ENCODE assay signal across 10 mouse cellular contexts in genomic region chr3:101653446-101653845, GRCm38 (mm10). TPM values are rescaled to one million over a fixed set of nuclear protein-coding genes. Genes with fewer than 3 reads are reported as not detected.
A peak's percentile ranks its signal among the peaks of the same experiment; 100 is the strongest.
DNase-seq lines count a peak whose midpoint lies in the region; ATAC-seq and TF ChIP-seq lines count a peak whose summit lies in the region.
"Had no signal": no experiment of that assay in that cellular context is flagged by ENCODE, and none has a peak within 500 bp of the region (broad histone marks: within the 10 kb centered on the region; RNA-seq: fewer than 3 reads in every experiment).

No protein-coding gene starts in this region.

- TF ChIP-seq EP300 in heart, adult 2 months (IDR thresholded peaks at IDR 0.05; ENCODE audit: insufficient read depth, low read depth, low read length) = no peak

- H3K4me1 ChIP-seq in intestine, embryonic 15.5 days (replicated peaks) = peaks cover 4% of the 10 kb centered on the region; the same call in 1 of the 2 replicates
- no peaks in the 10 kb centered on the region for H3K4me1 ChIP-seq in heart, adult 2 months (ENCODE audit: control insufficient read depth, insufficient read depth, low read length)
- H3K4me1 ChIP-seq: liver, embryonic 13.5 days had no signal

- H3K27me3 ChIP-seq in intestine, embryonic 15.5 days (replicated peaks) = no peaks in the 10 kb centered on the region
- H3K27me3 ChIP-seq in heart, adult 2 months (ENCODE audit: control insufficient read depth, insufficient read depth, low read length) = no peaks in the 10 kb centered on the region
- H3K27me3 ChIP-seq: embryonic facial prominence, embryonic 13.5 days; liver, embryonic 13.5 days had no signal

- H3K36me3 ChIP-seq in intestine, embryonic 15.5 days = no peaks in the 10 kb centered on the region
- no peaks in the 10 kb centered on the region for H3K36me3 ChIP-seq in heart, adult 2 months (ENCODE audit: control insufficient read depth, insufficient read depth, low read length)
- H3K36me3 ChIP-seq: embryonic facial prominence, embryonic 13.5 days; liver, embryonic 13.5 days had no signal

- 39% methylated on average over 7 of the region's 7 CpGs for WGBS in intestine, embryonic 15.5 days
- 77% methylated on average over 7 of the region's 7 CpGs for WGBS in heart, adult 2 months

- peak; percentile 16 for DNase-seq in embryo, embryonic 11 days
- no peak for DNase-seq in embryo, embryonic 9.5 days (ENCODE audit: extremely low spot score)
- peak; percentile 51 for DNase-seq in cerebellum, adult 11 months
- DNase-seq in mesoderm, embryonic 11.5 days (ENCODE audit: low read depth, low spot score) = peak; percentile 28
- no peak for DNase-seq in heart, adult 2 months
- DNase-seq in thymus, adult 18-20 months = no peak
- DNase-seq in kidney, postnatal 14 days = no peak
- DNase-seq: liver, embryonic 13.5 days had no signal

- ATAC-seq in intestine, embryonic 15.5 days = no peak

- H3K9ac ChIP-seq in intestine, embryonic 15.5 days = no peak overlapping the region
- no peak overlapping the region for H3K9ac ChIP-seq in heart, adult 2 months (ENCODE audit: low read depth, low read length)
- H3K9ac ChIP-seq: embryonic facial prominence, embryonic 13.5 days; liver, embryonic 13.5 days had no signal

- intact Hi-C loops in heart, adult 2 months (cut with DNase I) = no loop called here

- no peak for TF ChIP-seq POLR2A in heart, adult 2 months (IDR thresholded peaks at IDR 0.05; ENCODE audit: insufficient read depth, low read depth, low read length)

- no peaks in the 10 kb centered on the region for H3K9me3 ChIP-seq in intestine, embryonic 15.5 days
- H3K9me3 ChIP-seq: embryonic facial prominence, embryonic 13.5 days; liver, embryonic 13.5 days had no signal

- no peak overlapping the region for H3K27ac ChIP-seq in intestine, embryonic 15.5 days
- H3K27ac ChIP-seq in heart, adult 2 months = no peak overlapping the region
- H3K27ac ChIP-seq: embryonic facial prominence, embryonic 13.5 days; liver, embryonic 13.5 days had no signal

- H3K4me2 ChIP-seq in intestine, embryonic 15.5 days (replicated peaks) = 0 out of 2 replicates have a peak overlapping the region, but pooled peaks have one; percentile 4
- H3K4me2 ChIP-seq: embryonic facial prominence, embryonic 13.5 days; liver, embryonic 13.5 days had no signal

- TF ChIP-seq CTCF in heart, adult 2 months (IDR thresholded peaks at IDR 0.05) = no peak

- H3K79me2 ChIP-seq in heart, adult 2 months (replicated peaks; ENCODE audit: control insufficient read depth, insufficient read depth, low read length) = no peaks in the 10 kb centered on the region

- no peak overlapping the region for H3K4me3 ChIP-seq in intestine, embryonic 15.5 days (replicated peaks)
- H3K4me3 ChIP-seq in heart, adult 2 months = no peak overlapping the region
- H3K4me3 ChIP-seq: embryonic facial prominence, embryonic 13.5 days; liver, embryonic 13.5 days had no signal

RNA-seq across cellular contexts. Expression of gene Atp1a1, which starts 49.0 kb away (rescaled TPM):
- polyA plus RNA-seq in intestine, embryonic 15.5 days (2015; fragmentation: Nextera tagmentation; extraction: Ambion mirVana) = 247 and 251 TPM in 2 replicates
- total RNA-seq in heart, adult 2 months (2021) = 100 to 1,000 TPM; 800 to 832 TPM
- 523 and 821 TPM in 2 replicates for polyA plus RNA-seq in heart, adult 2 months (2012; rRNA removed)

Comparison
In these comparisons a context has a peak if more than half of its experiments do, and no peak if none do; other contexts are left out.
1. DNase-seq: peak in embryo, embryonic 11 days (single experiment), cerebellum, adult 11 months (single experiment) and mesoderm, embryonic 11.5 days (single experiment); none in embryo, embryonic 9.5 days (single experiment), heart, adult 2 months (0 of 2), thymus, adult 18-20 months (0 of 2) and kidney, postnatal 14 days (single experiment).